Mouse (Mus musculus): ENCODE measurements around the gene Numb. TPM values are rescaled to one million over a fixed set of nuclear protein-coding genes. Genes with fewer than 3 reads are reported as not detected.

Gene Numb
- polyA plus RNA-seq, 1 experiment = 42.0 TPM

DNA sequence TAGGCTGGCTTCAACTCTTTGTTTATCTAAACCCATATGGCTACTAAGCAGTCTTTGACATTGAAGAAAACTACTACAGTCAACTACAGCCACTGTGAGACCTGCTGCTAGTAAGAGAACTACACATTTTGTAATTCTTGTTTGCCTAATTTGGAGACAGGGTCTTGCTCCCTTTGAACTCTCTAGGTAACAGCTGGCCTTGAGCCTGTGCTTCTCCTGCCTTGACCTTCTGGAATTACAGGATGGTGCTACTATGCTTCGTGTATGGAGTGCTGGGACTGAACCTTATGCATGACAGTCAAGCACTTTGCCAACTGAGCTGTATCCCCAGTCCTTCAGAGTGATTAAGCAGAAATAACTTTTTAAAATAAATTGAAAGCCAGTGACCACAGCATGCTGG, 105.1 kb downstream of the Numb start:
- 93% methylated on average over 1 of the region's 1 CpGs for whole genome bisulfite sequencing

DNA sequence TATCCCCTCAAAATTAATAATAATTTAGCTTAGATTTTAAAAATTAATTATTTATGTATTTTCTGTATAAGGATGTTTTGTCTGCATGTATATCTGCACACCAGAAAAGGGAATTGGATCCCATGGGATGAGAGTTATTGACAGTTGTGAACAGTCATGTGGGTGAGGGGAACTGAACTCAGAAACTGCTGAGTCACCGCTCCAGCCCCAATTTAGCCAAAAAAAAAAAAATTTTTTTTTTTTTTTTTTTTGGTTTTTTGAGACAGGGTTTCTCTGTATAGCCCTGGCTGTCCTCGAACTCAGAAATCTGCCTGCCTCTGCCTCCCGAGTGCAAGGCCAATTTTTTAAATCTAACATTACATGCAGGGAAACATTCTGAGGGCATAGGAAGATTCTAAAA, 109.8 kb downstream of the Numb start:
- no peak overlapping the region for H3K27ac ChIP-seq (ENCODE audit: control insufficient read depth, insufficient read depth, low read length)
- no peaks in the 10 kb centered on the region for H3K4me1 ChIP-seq (replicated peaks; ENCODE audit: control insufficient read depth, insufficient read depth, low read length)
- no peak overlapping the region for H3K4me3 ChIP-seq (ENCODE audit: control insufficient read depth, insufficient read depth, low read length)
- no peak for DNase-seq
- no peaks in the 10 kb centered on the region for H3K27me3 ChIP-seq (ENCODE audit: control insufficient read depth, insufficient read depth, low read length)
- TF ChIP-seq POLR2A (IDR thresholded peaks at IDR 0.05; ENCODE audit: control insufficient read depth, extremely low read depth, insufficient read depth, low read length, poor library complexity) = no peak
- peaks cover 8% of the 10 kb centered on the region; the same call in 1 of the 2 replicates for H3K36me3 ChIP-seq (ENCODE audit: control insufficient read depth, insufficient read depth, low read length)
- WGBS = 87% methylated on average over 3 of the region's 3 CpGs

More for the DNA sequence above, 105.1 kb downstream of the Numb start:
- Histone ChIP-seq H3K36me3 (ENCODE audit: control insufficient read depth, insufficient read depth, low read length) (no peaks in the 10 kb centered on the region), H3K4me1 (replicated peaks; ENCODE audit: control insufficient read depth, insufficient read depth, low read length) (no peaks in the 10 kb centered on the region), H3K27ac (ENCODE audit: control insufficient read depth, insufficient read depth, low read length) (no peak overlapping the region), H3K27me3 (ENCODE audit: control insufficient read depth, insufficient read depth, low read length) (no peaks in the 10 kb centered on the region), H3K4me3 (ENCODE audit: control insufficient read depth, insufficient read depth, low read length) (no peak overlapping the region)
- no peak for TF ChIP-seq POLR2A (IDR thresholded peaks at IDR 0.05; ENCODE audit: control insufficient read depth, extremely low read depth, insufficient read depth, low read length, poor library complexity)
- TF ChIP-seq CTCF (IDR thresholded peaks at IDR 0.05; ENCODE audit: borderline replicate concordance, control insufficient read depth, extremely low read depth, insufficient read depth, low read length, poor library complexity) = no peak
- DNase-seq = no peak

DNA sequence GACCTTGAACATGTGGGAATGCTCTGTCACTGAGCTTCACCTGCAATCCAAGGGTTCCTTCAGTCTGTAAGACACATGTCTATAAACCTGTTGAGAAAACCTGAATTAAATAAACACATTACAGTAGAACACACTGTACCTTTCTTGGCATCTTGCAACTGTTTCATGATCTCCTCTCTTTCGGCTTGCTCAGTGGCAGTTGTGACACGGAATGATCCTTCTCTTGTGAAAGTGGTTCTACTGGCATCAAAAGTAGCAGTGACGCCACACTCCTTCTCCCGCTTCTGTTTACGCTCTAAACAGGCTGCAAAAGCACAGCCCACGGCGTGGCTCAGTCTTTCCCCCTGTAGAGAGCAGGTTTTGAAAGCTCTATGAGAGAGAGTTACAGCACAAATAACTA, 118.1 kb downstream of the Numb start:
- no peaks in the 10 kb centered on the region for H3K4me1 ChIP-seq (replicated peaks; ENCODE audit: control insufficient read depth, insufficient read depth, low read length)
- no peak for DNase-seq
- WGBS = 97% methylated on average over 7 of the region's 7 CpGs
- no peak for TF ChIP-seq POLR2A (IDR thresholded peaks at IDR 0.05; ENCODE audit: control insufficient read depth, extremely low read depth, insufficient read depth, low read length, poor library complexity)
- no peak for TF ChIP-seq CTCF (IDR thresholded peaks at IDR 0.05; ENCODE audit: borderline replicate concordance, control insufficient read depth, extremely low read depth, insufficient read depth, low read length, poor library complexity)
- H3K4me3 ChIP-seq (ENCODE audit: control insufficient read depth, insufficient read depth, low read length) = no peak overlapping the region
- H3K27ac ChIP-seq (ENCODE audit: control insufficient read depth, insufficient read depth, low read length) = no peak overlapping the region
- H3K27me3 ChIP-seq (ENCODE audit: control insufficient read depth, insufficient read depth, low read length) = no peaks in the 10 kb centered on the region
- H3K36me3 ChIP-seq (ENCODE audit: control insufficient read depth, insufficient read depth, low read length) = peaks cover 51% of the 10 kb centered on the region

DNA sequence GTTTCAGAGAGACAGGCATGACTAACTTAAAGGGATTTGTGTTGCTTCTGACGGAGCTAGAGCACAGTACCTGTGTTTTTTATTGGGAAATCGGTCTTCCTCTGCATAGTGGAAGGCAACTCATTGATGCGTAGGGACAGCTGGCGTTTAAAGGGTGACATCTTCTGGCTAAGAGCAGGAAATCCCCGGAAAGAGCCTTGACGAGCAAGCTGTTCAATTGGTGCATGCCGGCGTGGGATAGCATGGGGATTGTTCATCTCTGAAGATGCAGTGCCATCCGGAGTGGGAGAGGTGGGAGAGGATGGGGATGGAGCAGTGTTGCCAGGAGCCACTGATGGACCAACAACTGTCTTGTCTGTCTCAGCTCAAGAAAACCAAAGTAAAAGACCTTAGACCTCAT, 120.8 kb downstream of the Numb start:
- H3K4me3 ChIP-seq (ENCODE audit: control insufficient read depth, insufficient read depth, low read length) = no peak overlapping the region
- no peaks in the 10 kb centered on the region for H3K27me3 ChIP-seq (ENCODE audit: control insufficient read depth, insufficient read depth, low read length)
- H3K4me1 ChIP-seq (replicated peaks; ENCODE audit: control insufficient read depth, insufficient read depth, low read length) = no peaks in the 10 kb centered on the region
- no peak for DNase-seq
- H3K36me3 ChIP-seq (ENCODE audit: control insufficient read depth, insufficient read depth, low read length) = peaks cover 34% of the 10 kb centered on the region
- no peak for TF ChIP-seq CTCF (IDR thresholded peaks at IDR 0.05; ENCODE audit: borderline replicate concordance, control insufficient read depth, extremely low read depth, insufficient read depth, low read length, poor library complexity)
- TF ChIP-seq POLR2A (IDR thresholded peaks at IDR 0.05; ENCODE audit: control insufficient read depth, extremely low read depth, insufficient read depth, low read length, poor library complexity) = no peak
- WGBS = 94% methylated on average over 9 of the region's 9 CpGs
- H3K27ac ChIP-seq (ENCODE audit: control insufficient read depth, insufficient read depth, low read length) = no peak overlapping the region

DNA sequence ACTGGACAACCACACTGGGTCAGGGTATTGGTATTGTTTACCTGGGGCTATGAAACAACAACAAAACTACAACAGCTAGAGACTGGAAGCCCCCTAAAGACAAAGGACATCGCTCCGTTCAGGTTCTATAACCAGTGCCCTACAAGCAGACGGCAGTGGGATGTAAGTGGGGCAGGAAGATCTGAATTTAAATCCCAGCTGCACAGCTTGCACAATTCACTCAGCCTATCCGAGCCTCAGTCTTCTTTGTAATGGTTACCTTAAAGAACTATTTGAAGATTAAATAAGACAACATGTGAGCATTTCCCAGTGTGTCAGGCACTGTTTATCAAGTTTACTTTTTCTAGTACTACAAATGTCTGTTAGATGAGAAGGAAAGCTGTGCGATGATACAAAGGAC, 123.4 kb downstream of the Numb start:
- H3K27ac ChIP-seq (ENCODE audit: control insufficient read depth, insufficient read depth, low read length) = no peak overlapping the region
- no peak overlapping the region for H3K4me3 ChIP-seq (ENCODE audit: control insufficient read depth, insufficient read depth, low read length)
- no peaks in the 10 kb centered on the region for H3K27me3 ChIP-seq (ENCODE audit: control insufficient read depth, insufficient read depth, low read length)
- DNase-seq = no peak
- no peaks in the 10 kb centered on the region for H3K4me1 ChIP-seq (replicated peaks; ENCODE audit: control insufficient read depth, insufficient read depth, low read length)
- TF ChIP-seq POLR2A (IDR thresholded peaks at IDR 0.05; ENCODE audit: control insufficient read depth, extremely low read depth, insufficient read depth, low read length, poor library complexity) = no peak
- TF ChIP-seq CTCF (IDR thresholded peaks at IDR 0.05; ENCODE audit: borderline replicate concordance, control insufficient read depth, extremely low read depth, insufficient read depth, low read length, poor library complexity) = no peak
- WGBS = 97% methylated on average over 5 of the region's 5 CpGs
- peaks cover 25% of the 10 kb centered on the region for H3K36me3 ChIP-seq (ENCODE audit: control insufficient read depth, insufficient read depth, low read length)

DNA sequence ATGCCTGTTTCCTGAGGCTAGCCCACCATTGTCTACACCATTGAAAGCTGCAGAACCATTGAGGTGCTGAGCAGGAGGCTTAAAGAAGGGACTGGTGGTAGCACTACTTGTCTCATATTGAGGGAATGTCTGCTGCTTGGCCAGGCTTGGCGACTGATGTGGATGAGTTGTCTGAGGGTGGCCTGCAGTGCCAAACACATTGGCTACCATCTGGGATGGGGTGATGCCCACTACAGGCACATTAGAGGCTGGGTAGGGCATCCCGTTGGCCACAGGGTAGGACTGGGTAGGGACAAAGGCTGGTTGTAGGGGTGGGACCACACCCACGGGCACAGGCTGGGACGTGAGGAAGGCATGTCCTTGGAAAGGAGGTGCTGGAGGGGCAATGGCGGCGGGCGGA, 126.1 kb downstream of the Numb start:
- DNase-seq = no peak
- no peak overlapping the region for H3K4me3 ChIP-seq (ENCODE audit: control insufficient read depth, insufficient read depth, low read length)
- no peaks in the 10 kb centered on the region for H3K27me3 ChIP-seq (ENCODE audit: control insufficient read depth, insufficient read depth, low read length)
- no peaks in the 10 kb centered on the region for H3K4me1 ChIP-seq (replicated peaks; ENCODE audit: control insufficient read depth, insufficient read depth, low read length)
- no peak for TF ChIP-seq POLR2A (IDR thresholded peaks at IDR 0.05; ENCODE audit: control insufficient read depth, extremely low read depth, insufficient read depth, low read length, poor library complexity)
- TF ChIP-seq CTCF (IDR thresholded peaks at IDR 0.05; ENCODE audit: borderline replicate concordance, control insufficient read depth, extremely low read depth, insufficient read depth, low read length, poor library complexity) = no peak
- H3K36me3 ChIP-seq (ENCODE audit: control insufficient read depth, insufficient read depth, low read length) = peaks cover 18% of the 10 kb centered on the region
- H3K27ac ChIP-seq (ENCODE audit: control insufficient read depth, insufficient read depth, low read length) = no peak overlapping the region
- WGBS = 98% methylated on average over 7 of the region's 7 CpGs

DNA sequence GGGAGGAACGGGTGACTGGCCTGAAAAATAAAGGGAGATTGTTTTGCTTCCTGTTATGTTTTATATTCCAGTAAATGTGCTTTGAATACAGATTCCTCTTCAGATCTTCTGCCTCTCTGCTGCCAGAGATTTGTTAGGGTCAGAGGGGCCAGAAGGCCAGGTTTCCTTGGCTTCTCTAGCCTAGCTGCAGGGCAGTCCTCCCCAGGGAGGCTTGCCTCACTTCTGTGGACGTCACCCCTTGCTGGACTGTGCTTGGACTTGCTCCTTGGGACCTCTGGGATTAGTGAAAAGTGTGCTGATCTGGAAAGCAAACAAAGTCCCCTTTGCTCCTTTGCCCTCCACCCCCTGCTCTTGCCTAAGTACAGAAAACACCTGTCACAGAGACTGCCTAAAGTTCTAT, 126.7 kb downstream of the Numb start:
- Histone ChIP-seq H3K27ac (ENCODE audit: control insufficient read depth, insufficient read depth, low read length) (no peak overlapping the region), H3K4me3 (ENCODE audit: control insufficient read depth, insufficient read depth, low read length) (no peak overlapping the region), H3K36me3 (ENCODE audit: control insufficient read depth, insufficient read depth, low read length) (peaks cover 12% of the 10 kb centered on the region), H3K4me1 (replicated peaks; ENCODE audit: control insufficient read depth, insufficient read depth, low read length) (no peaks in the 10 kb centered on the region), H3K27me3 (ENCODE audit: control insufficient read depth, insufficient read depth, low read length) (no peaks in the 10 kb centered on the region)
- DNase-seq = no peak
- TF ChIP-seq POLR2A (IDR thresholded peaks at IDR 0.05; ENCODE audit: control insufficient read depth, extremely low read depth, insufficient read depth, low read length, poor library complexity) (no peak), CTCF (IDR thresholded peaks at IDR 0.05; ENCODE audit: borderline replicate concordance, control insufficient read depth, extremely low read depth, insufficient read depth, low read length, poor library complexity) (no peak)
- WGBS = 92% methylated on average over 2 of the region's 2 CpGs
